Mouse (Mus musculus) thymus, postnatal 10 days (tissue): ENCODE results near the gene Tnmd.
A peak's percentile ranks its signal among the peaks of the same experiment; 100 is the strongest.

Source experiments
- DNase-seq, 2 experiments: peaks; one replicate each; pipeline ENCODE4 v3.0.0; 2021; ENCODE audit warnings: low spot score in 2 of 2

Gene Tnmd

GRCm38 (mm10) chrX:133850680-133851079, at the start of gene Tnmd:
TSS of gene Tnmd (plus strand) at chrX:133850980.
- DNase-seq = no peak

- no peak for DNase-seq
Measured at GRCm38 (mm10) chrX:133853637-133854036, 2.9 kb downstream of the Tnmd start.

GRCm38 (mm10) chrX:133869743-133870142, 19.0 kb downstream of the Tnmd start:
- no peak for DNase-seq

GRCm38 (mm10) chrX:133887308-133887707, 36.5 kb downstream of the Tnmd start:
- no peak for DNase-seq

GRCm38 (mm10) chrX:133888111-133888510, 37.3 kb downstream of the Tnmd start:
- no peak for DNase-seq

- peak; percentile 68 to 81 for DNase-seq
Measured at GRCm38 (mm10) chrX:133898014-133898542, 47.3 kb downstream of the Tnmd start, which contains the start of gene Tspan6. TSS of gene Tspan6 (minus strand) at chrX:133898429.

- DNase-seq = no peak
Measured at GRCm38 (mm10) chrX:133908261-133908660, 57.5 kb downstream of the Tnmd start, which contains the start of gene Srpx2. TSS of gene Srpx2 (plus strand) at chrX:133908426.

- DNase-seq = no peak
Measured at GRCm38 (mm10) chrX:133911397-133912103, 60.8 kb downstream of the Tnmd start.

GRCm38 (mm10) chrX:133913006-133913405, 62.2 kb downstream of the Tnmd start:
- no peak for DNase-seq

GRCm38 (mm10) chrX:133914219-133914618, 63.4 kb downstream of the Tnmd start:
- no peak for DNase-seq
